Mouse (Mus musculus): Measurements from ENCODE around the gene Meox1. TPM values are rescaled to one million over a fixed set of nuclear protein-coding genes. Genes with fewer than 3 reads are reported as not detected.

Gene Meox1
- polyA plus RNA-seq, 1 experiment: not detected

GRCm38 (mm10) chr11:101874978-101875377 is 19.2 kb downstream of the Meox1 start:
- Histone ChIP-seq H3K4me3 (ENCODE audit: insufficient read depth, low read depth, low read length) (no peak overlapping the region), H3K27ac (ENCODE audit: insufficient read depth, low read depth, low read length) (no peak overlapping the region), H3K4me1 (ENCODE audit: control insufficient read depth, insufficient read depth, low read length) (peaks cover 27% of the 10 kb centered on the region)
- TF ChIP-seq CTCF (IDR thresholded peaks at IDR 0.05; ENCODE audit: insufficient read depth, low read depth, low read length) (no peak), POLR2A (IDR thresholded peaks at IDR 0.05; ENCODE audit: insufficient read depth, low read depth, low read length) (no peak)
- WGBS: 45% methylated on average over 3 of the region's 5 CpGs

- TF ChIP-seq POLR2A (IDR thresholded peaks at IDR 0.05; ENCODE audit: insufficient read depth, low read depth, low read length): no peak
- no peak for TF ChIP-seq CTCF (IDR thresholded peaks at IDR 0.05; ENCODE audit: insufficient read depth, low read depth, low read length)
- 80% methylated on average over 8 of the region's 8 CpGs for WGBS
- peaks cover 23% of the 10 kb centered on the region for H3K4me1 ChIP-seq (ENCODE audit: control insufficient read depth, insufficient read depth, low read length)
- H3K27ac ChIP-seq (ENCODE audit: insufficient read depth, low read depth, low read length): no peak overlapping the region
- no peak overlapping the region for H3K4me3 ChIP-seq (ENCODE audit: insufficient read depth, low read depth, low read length)
These were observed 20.3 kb downstream of the Meox1 start for GRCm38 (mm10) chr11:101873909-101874308.

GRCm38 (mm10) chr11:101871435-101871834 is 22.7 kb downstream of the Meox1 start:
- Histone ChIP-seq H3K4me3 (ENCODE audit: insufficient read depth, low read depth, low read length) (no peak overlapping the region), H3K4me1 (ENCODE audit: control insufficient read depth, insufficient read depth, low read length) (peaks cover 15% of the 10 kb centered on the region), H3K27ac (ENCODE audit: insufficient read depth, low read depth, low read length) (no peak overlapping the region)
- 58% methylated on average over 6 of the region's 6 CpGs for WGBS
- TF ChIP-seq POLR2A (IDR thresholded peaks at IDR 0.05; ENCODE audit: insufficient read depth, low read depth, low read length): no peak
- TF ChIP-seq CTCF (IDR thresholded peaks at IDR 0.05; ENCODE audit: insufficient read depth, low read depth, low read length): no peak

DNA sequence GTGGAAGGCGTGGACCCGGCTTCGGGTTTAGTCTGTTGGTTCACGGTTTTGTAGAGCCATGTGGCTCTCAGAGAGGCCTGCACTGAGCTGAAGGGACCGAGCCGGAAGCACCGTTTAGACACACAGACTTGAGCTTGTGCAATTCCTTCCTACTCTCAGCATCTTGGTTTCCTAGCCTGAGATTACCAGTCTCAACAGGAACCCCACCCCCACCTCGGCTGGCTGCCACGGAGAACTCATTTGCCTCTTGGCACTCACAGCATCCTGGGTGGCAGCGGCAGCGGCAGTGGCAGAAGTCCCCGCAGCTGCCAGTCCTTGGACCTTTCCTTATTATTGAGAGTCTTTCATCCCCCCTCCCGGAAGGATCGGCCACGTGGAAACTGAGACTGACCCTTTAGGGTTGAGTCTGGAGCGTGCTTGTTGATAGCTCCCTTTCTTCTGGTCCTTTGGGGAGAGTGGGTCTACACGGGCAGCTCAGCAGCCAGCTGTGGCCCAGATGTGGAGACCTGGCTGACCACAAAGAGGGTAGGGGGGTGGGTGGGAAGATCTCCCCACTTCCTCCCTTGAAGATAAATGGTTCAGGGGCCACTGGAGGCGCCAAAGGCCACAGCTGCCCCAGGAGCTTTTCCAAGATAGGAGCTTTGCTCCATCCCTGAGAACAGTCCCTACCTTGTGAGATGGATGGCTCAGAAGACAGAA is 24.0 kb downstream of the Meox1 start:
- no peak overlapping the region for H3K27ac ChIP-seq (ENCODE audit: insufficient read depth, low read depth, low read length)
- H3K4me3 ChIP-seq (ENCODE audit: insufficient read depth, low read depth, low read length): no peak overlapping the region
- peaks cover 12% of the 10 kb centered on the region for H3K4me1 ChIP-seq (ENCODE audit: control insufficient read depth, insufficient read depth, low read length)
- TF ChIP-seq CTCF (IDR thresholded peaks at IDR 0.05; ENCODE audit: insufficient read depth, low read depth, low read length) (no peak), POLR2A (IDR thresholded peaks at IDR 0.05; ENCODE audit: insufficient read depth, low read depth, low read length) (no peak)
- 27% methylated on average over 18 of the region's 18 CpGs for WGBS

DNA sequence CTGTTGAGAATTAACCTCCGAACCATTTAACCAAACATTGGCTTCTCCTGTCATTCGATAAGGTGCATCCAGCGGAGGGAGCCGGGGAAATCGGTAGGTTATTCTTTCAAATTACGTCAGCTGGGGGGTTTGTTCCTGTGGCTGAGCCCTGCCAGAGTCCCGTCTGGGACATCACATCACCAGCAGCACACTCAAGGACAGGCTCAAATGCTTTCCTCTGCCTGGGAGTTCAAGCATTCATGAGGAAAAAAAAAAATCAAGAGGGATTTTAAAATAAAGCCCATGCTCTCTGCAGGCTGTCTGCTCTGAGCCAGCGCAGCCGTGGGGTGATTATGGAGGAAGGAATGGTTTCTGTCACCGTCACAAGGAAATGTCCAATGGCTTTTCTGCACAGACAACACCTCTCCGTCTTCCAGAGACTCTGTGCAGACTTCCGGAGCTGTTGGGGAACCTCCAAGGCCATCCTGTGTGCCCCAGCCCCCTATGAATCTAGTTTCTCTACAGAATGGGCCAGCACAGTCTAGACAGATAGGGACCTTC is 26.6 kb downstream of the Meox1 start:
- H3K4me3 ChIP-seq (ENCODE audit: insufficient read depth, low read depth, low read length): no peak overlapping the region
- peaks cover 8% of the 10 kb centered on the region for H3K4me1 ChIP-seq (ENCODE audit: control insufficient read depth, insufficient read depth, low read length)
- 76% methylated on average over 12 of the region's 12 CpGs for WGBS
- TF ChIP-seq POLR2A (IDR thresholded peaks at IDR 0.05; ENCODE audit: insufficient read depth, low read depth, low read length): no peak
- H3K27ac ChIP-seq (ENCODE audit: insufficient read depth, low read depth, low read length): no peak overlapping the region

DNA sequence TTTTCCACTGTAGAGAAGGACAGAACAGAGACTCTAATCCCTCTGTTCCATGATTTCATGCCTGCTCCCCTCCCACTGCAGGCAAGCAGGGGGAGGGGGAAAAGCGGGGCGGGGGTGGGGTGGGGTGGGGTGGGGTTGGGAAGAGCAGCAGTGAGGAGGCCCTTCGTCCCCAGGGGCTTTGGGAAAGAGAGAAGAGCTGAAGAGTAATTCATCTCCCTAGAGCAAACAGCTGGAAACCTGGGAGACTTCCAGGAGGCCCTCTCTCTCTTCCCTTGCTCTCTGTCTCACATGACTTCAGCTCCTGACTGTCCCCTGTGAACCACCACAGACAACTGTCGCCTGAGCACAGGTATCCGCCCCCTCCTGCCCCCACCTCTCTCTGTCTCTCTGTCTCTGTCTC is 35.4 kb downstream of the Meox1 start:
- TF ChIP-seq CTCF (IDR thresholded peaks at IDR 0.05; ENCODE audit: insufficient read depth, low read depth, low read length): no peak
- no peak for TF ChIP-seq POLR2A (IDR thresholded peaks at IDR 0.05; ENCODE audit: insufficient read depth, low read depth, low read length)
- H3K4me3 ChIP-seq (ENCODE audit: insufficient read depth, low read depth, low read length): no peak overlapping the region
- no peak overlapping the region for H3K27ac ChIP-seq (ENCODE audit: insufficient read depth, low read depth, low read length)
- H3K4me1 ChIP-seq (ENCODE audit: control insufficient read depth, insufficient read depth, low read length): 0 out of 2 replicates have a peak, but pooled peaks cover 2% of the 10 kb centered on the region
- WGBS: 50% methylated on average over 5 of the region's 5 CpGs

DNA sequence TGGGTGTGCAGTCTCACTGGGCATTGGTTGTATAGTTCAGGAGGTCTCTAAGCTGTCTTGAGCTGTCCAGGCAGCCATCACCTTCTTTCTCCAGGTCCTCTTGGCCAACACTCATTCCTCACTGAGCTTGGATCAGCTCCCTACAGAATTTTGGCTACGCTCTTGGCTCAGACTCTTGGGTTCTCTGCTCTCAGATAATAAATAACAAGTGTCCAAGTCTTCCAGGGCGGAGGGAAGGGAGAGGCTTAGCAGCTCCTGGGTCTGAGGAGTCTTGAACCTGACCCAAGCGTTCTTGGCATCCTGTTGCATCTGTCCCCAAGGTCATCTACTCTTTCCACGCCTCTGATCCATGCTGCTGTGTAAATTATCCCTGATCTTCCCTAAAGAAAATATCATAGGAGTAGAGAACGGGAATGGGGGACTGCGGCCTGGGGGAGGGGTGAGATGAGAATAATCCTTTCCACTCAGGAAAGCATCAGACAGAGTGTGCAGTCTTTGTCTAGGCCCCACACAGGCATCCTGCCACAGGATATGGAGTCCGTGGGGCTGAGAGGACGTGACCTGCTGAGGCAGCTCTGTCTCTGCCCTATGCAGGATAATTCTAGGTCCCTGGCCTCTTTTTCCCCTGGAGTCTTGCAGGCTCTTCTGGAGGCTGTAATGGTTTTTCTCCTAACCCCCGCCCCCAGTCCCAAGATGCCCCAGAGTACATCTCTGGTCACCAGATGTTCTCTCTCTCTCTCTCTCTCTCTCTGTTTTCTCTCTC is 38.0 kb downstream of the Meox1 start:
- TF ChIP-seq POLR2A (IDR thresholded peaks at IDR 0.05; ENCODE audit: insufficient read depth, low read depth, low read length) (no peak), CTCF (IDR thresholded peaks at IDR 0.05; ENCODE audit: insufficient read depth, low read depth, low read length) (no peak)
- no peak overlapping the region for H3K27ac ChIP-seq (ENCODE audit: insufficient read depth, low read depth, low read length)
- no peak overlapping the region for H3K4me3 ChIP-seq (ENCODE audit: insufficient read depth, low read depth, low read length)
- WGBS: 86% methylated on average over 9 of the region's 9 CpGs
- peaks cover 8% of the 10 kb centered on the region for H3K4me1 ChIP-seq (ENCODE audit: control insufficient read depth, insufficient read depth, low read length)

GRCm38 (mm10) chr11:101851042-101851441 is 43.1 kb downstream of the Meox1 start:
- peaks cover 11% of the 10 kb centered on the region for H3K4me1 ChIP-seq (ENCODE audit: control insufficient read depth, insufficient read depth, low read length)
- WGBS: 63% methylated on average over 7 of the region's 7 CpGs
- H3K27ac ChIP-seq (ENCODE audit: insufficient read depth, low read depth, low read length): no peak overlapping the region
- H3K4me3 ChIP-seq (ENCODE audit: insufficient read depth, low read depth, low read length): no peak overlapping the region
- TF ChIP-seq CTCF (IDR thresholded peaks at IDR 0.05; ENCODE audit: insufficient read depth, low read depth, low read length) (no peak), POLR2A (IDR thresholded peaks at IDR 0.05; ENCODE audit: insufficient read depth, low read depth, low read length) (no peak)

DNA sequence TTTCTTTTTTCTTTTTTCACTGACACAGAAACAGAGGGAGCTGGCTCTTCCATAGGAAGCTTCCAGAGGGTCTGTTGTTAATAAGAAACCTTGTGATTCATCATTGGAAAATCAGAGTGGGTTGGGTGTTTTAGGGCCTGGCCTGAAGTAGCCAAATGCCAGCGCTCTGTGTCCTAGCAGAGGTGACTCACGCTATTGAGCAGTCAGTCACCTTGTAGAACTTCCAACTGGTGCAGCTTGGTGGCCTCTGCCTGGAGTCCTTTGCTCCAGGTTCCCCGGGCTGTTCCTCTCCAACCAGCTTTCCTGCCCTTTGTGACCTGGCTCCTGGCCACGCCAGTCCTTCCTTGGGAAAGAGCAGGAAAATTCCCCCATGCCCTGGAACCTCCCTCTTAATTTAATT is 44.9 kb downstream of the Meox1 start:
- Histone ChIP-seq H3K27ac (ENCODE audit: insufficient read depth, low read depth, low read length) (no peak overlapping the region), H3K4me1 (ENCODE audit: control insufficient read depth, insufficient read depth, low read length) (peaks cover 9% of the 10 kb centered on the region), H3K4me3 (ENCODE audit: insufficient read depth, low read depth, low read length) (no peak overlapping the region)
- TF ChIP-seq POLR2A (IDR thresholded peaks at IDR 0.05; ENCODE audit: insufficient read depth, low read depth, low read length): no peak
- WGBS: 89% methylated on average over 4 of the region's 4 CpGs

Data from olfactory bulb, adult 2 months (tissue).